Mouse (Mus musculus) erythroid progenitor cell, adult 5-6 weeks (primary cell): ENCODE results near the gene Rhbdd3. TPM values are rescaled to one million over a fixed set of nuclear protein-coding genes. Genes with fewer than 3 reads are reported as not detected.

Experiments used
- ATAC-seq: replicated peaks from 2 replicates; pipeline ENCODE4 v1.8.0; 2016; ENCODE audit warnings: moderate number of reproducible peaks, mild to moderate bottlenecking, moderate TSS enrichment, inconsistent platforms; ENCODE audit not compliant: poor library complexity, low FRiP score, severe bottlenecking
- total RNA-seq, 2 experiments: library from RNA; stranded (forward) in 1 of 2; stranded (reverse) in 1 of 2; fragments of 150-400 nt in 1 of 2; fragments of 186-747, 209-891 nt in 1 of 2; gene quantifications; 2 replicates each; pipeline versions ENCODE4 v1.2.3 to v1.2.4; 2015 to 2017; ENCODE audit warnings: low replicate concordance in 2 of 2

Gene Rhbdd3
- total RNA-seq (2015; ENCODE audit: low replicate concordance), result 2.2 and 23.5 TPM in 2 replicates
- 3.6 and 4.6 TPM in 2 replicates for total RNA-seq (2017; ENCODE audit: low replicate concordance)

GRCm38 (mm10) chr11:5098736-5099542 is at the start of gene Rhbdd3, which contains the start of gene Ewsr1:
TSS of gene Rhbdd3 (plus strand) at chr11:5098926.
TSS of gene Ewsr1 (minus strand) at chr11:5099266.
- peak; percentile 83 for ATAC-seq

GRCm38 (mm10) chr11:5051629-5052028 is 47.1 kb upstream of the Rhbdd3 start:
- ATAC-seq, result no peak

GRCm38 (mm10) chr11:5052200-5052854 is 46.4 kb upstream of the Rhbdd3 start:
- ATAC-seq, result no peak

- no peak for ATAC-seq
Observed at GRCm38 (mm10) chr11:5054151-5054550, 44.6 kb upstream of the Rhbdd3 start.

- no peak for ATAC-seq
Observed at GRCm38 (mm10) chr11:5054874-5055273, 43.9 kb upstream of the Rhbdd3 start.

GRCm38 (mm10) chr11:5055945-5056938 is 42.5 kb upstream of the Rhbdd3 start:
- ATAC-seq, result no peak

- ATAC-seq, result no peak
Observed at GRCm38 (mm10) chr11:5057064-5057463, 41.7 kb upstream of the Rhbdd3 start.

- no peak for ATAC-seq
Observed at GRCm38 (mm10) chr11:5057541-5057855, 41.2 kb upstream of the Rhbdd3 start.

- no peak for ATAC-seq
Observed at GRCm38 (mm10) chr11:5057856-5058641, 40.7 kb upstream of the Rhbdd3 start, which contains the start of gene Rasl10a. TSS of gene Rasl10a (plus strand) at chr11:5058128.

- no peak for ATAC-seq
Observed at GRCm38 (mm10) chr11:5058783-5059182, 39.9 kb upstream of the Rhbdd3 start.

GRCm38 (mm10) chr11:5059230-5059629 is 39.5 kb upstream of the Rhbdd3 start:
- no peak for ATAC-seq

GRCm38 (mm10) chr11:5059704-5060156 is 39.0 kb upstream of the Rhbdd3 start:
- no peak for ATAC-seq

GRCm38 (mm10) chr11:5060756-5061412 is 37.8 kb upstream of the Rhbdd3 start:
- no peak for ATAC-seq

GRCm38 (mm10) chr11:5061413-5062139 is 37.1 kb upstream of the Rhbdd3 start:
- ATAC-seq, result peak; percentile 20; the same call in 1 of the 2 replicates

GRCm38 (mm10) chr11:5062326-5062725 is 36.4 kb upstream of the Rhbdd3 start:
- ATAC-seq, result no peak

- ATAC-seq, result no peak
Observed at GRCm38 (mm10) chr11:5062860-5063505, 35.7 kb upstream of the Rhbdd3 start.

- no peak for ATAC-seq
Observed at GRCm38 (mm10) chr11:5063561-5064281, 35.0 kb upstream of the Rhbdd3 start.
